Mouse (Mus musculus) ES-Bruce4 (cell line): ENCODE data around the gene Ly86. TPM values are rescaled to one million over a fixed set of nuclear protein-coding genes. Genes with fewer than 3 reads are reported as not detected.

Experiments
- H3K27ac ChIP-seq: 2 replicates; pipeline ENCODE4 v1.5.1; 2012; ENCODE audit warnings: low read length, inconsistent platforms; ENCODE audit not compliant: insufficient read depth
- H3K27me3 ChIP-seq: 2 replicates; pipeline ENCODE4 v1.6.1; 2012; ENCODE audit warnings: mild to moderate bottlenecking, low read length, inconsistent platforms; ENCODE audit not compliant: control insufficient read depth, poor library complexity, insufficient read depth, severe bottlenecking
- H3K36me3 ChIP-seq: 2 replicates; pipeline ENCODE4 v1.6.1; 2012; ENCODE audit warnings: inconsistent platforms, mild to moderate bottlenecking, low read length, moderate library complexity; ENCODE audit not compliant: control insufficient read depth, poor library complexity, insufficient read depth, severe bottlenecking
- H3K4me1 ChIP-seq: one replicate; pipeline ENCODE4 v1.8.1; 2011; ENCODE audit warnings: low read length; ENCODE audit not compliant: control insufficient read depth, insufficient read depth
- H3K4me3 ChIP-seq: 2 replicates; pipeline ENCODE4 v1.5.1; 2011; ENCODE audit warnings: low read depth, mild to moderate bottlenecking, low read length
- H3K9ac ChIP-seq: 2 replicates; pipeline ENCODE4 v1.6.1; 2012; ENCODE audit warnings: low read depth, mild to moderate bottlenecking, inconsistent platforms; ENCODE audit not compliant: poor library complexity, severe bottlenecking
- H3K9me3 ChIP-seq: replicated peaks from 2 replicates; pipeline ENCODE4 v1.6.1; 2012; ENCODE audit warnings: mild to moderate bottlenecking, low read length, inconsistent platforms; ENCODE audit not compliant: control insufficient read depth, poor library complexity, insufficient read depth, severe bottlenecking
- CTCF ChIP-seq: IDR thresholded peaks from one replicate; pipeline ENCODE4 v1.8.1; 2011; ENCODE audit warnings: low read depth, low read length
- EP300 ChIP-seq: IDR thresholded peaks from 2 replicates; pipeline ENCODE4 v1.6.1; 2011; ENCODE audit warnings: low read depth, low read length; ENCODE audit not compliant: insufficient read depth
- POLR2A ChIP-seq: IDR thresholded peaks from one replicate; pipeline ENCODE4 v1.8.1; 2011; ENCODE audit warnings: low read length; ENCODE audit not compliant: insufficient read depth
- polyA plus RNA-seq: library from polyadenylated mRNA; stranded (reverse); fragments of >200 nt; gene quantifications from 2 replicates; pipeline ENCODE4 v1.2.4, GENCODE M21; 2011; ENCODE audit warnings: low read depth; ENCODE audit not compliant: missing spikeins, insufficient read depth, insufficient read length

Gene Ly86
- polyA plus RNA-seq, 1 experiment: not detected

DNA sequence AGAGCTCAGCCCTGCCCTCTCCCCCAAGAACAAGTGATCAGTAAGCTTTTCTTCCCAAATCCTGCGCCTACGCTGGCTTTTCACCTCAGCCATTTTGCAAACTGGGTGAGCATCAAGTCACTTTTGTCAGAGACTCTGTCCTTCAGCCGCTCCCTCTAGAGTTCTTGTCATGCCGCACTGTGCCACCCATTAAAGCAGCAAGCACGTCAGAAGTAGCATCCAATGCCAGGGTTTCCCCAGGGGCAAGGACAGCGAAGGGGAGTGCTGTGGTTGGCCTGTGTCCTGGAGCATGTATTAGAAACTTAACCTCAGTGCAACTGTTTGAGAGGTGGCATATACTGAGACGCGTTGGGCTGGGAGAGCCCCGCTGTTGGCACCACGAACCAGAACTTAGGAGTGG lies 815 bp downstream of the Ly86 start:
- TF ChIP-seq CTCF (no peak), EP300 (no peak), POLR2A (no peak)
- H3K9ac ChIP-seq: no peak overlapping the region
- no peaks in the 10 kb centered on the region for H3K27me3 ChIP-seq
- H3K36me3 ChIP-seq: no peaks in the 10 kb centered on the region
- H3K9me3 ChIP-seq: no peaks in the 10 kb centered on the region
- H3K4me1 ChIP-seq: no peaks in the 10 kb centered on the region
- H3K27ac ChIP-seq: no peak overlapping the region
- no peak overlapping the region for H3K4me3 ChIP-seq

DNA sequence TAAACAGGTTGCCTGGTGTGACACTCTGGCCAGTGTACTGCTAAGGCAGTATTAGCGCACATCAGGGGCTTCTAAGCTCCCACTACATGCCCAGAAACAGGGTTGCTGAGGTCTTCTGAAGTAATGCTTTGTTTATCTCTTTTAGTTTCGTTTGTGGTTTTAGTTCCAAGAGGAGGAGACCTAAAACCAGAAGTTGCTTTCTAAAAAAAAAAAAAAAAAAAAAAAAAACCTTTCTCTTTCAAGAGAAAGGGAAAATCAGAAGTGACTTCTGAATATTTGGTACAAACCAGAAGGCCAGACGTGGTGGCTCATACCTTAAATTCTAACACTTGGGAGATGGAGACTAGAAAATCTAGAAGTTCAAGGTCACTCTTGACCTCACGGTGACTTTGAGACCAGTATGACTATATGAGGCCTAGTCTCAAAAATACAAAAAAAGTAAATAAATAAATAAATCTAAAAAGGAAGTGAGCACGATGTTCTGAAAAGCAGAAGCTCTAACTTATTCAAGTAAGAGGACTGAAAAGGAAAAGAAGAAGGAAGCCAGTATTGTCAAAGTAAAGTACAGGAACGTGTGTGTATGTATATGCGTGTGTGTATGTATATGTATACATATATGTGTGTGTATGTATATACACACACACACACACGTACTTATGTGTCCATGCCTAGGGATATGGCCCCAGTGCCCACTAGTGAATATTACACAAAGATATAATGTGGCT lies 3.0 kb downstream of the Ly86 start:
- TF ChIP-seq EP300: no peak
- no peak for TF ChIP-seq CTCF
- TF ChIP-seq POLR2A: no peak
- H3K4me3 ChIP-seq: no peak overlapping the region

DNA sequence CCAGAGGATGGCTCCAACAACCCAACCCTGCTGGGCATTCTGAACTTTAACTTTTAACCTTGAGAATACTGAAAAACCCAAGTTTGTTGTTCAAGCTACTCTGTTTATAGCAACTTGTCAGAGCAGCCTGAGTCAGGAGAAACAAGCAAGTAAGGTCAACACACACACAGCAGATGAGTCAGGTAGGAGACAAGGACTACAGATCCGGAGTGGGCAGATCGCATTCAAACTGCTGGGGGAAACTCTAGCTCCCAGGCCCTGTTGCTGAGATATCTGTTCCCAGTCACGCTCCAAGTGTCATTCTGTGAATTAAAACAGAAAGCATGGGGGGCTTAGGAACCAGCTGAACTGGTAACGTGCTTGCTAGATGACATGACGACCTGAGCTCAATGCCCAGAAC lies 4.0 kb downstream of the Ly86 start:
- no peak overlapping the region for H3K4me3 ChIP-seq
- no peaks in the 10 kb centered on the region for H3K27me3 ChIP-seq
- TF ChIP-seq CTCF: no peak
- no peak for TF ChIP-seq POLR2A
- TF ChIP-seq EP300: no peak
- H3K9ac ChIP-seq: no peak overlapping the region
- H3K4me1 ChIP-seq: no peaks in the 10 kb centered on the region
- no peak overlapping the region for H3K27ac ChIP-seq
- peaks cover 4% of the 10 kb centered on the region; the same call in 1 of the 2 replicates for H3K9me3 ChIP-seq
- no peaks in the 10 kb centered on the region for H3K36me3 ChIP-seq

More for the DNA sequence above, 3.0 kb downstream of the Ly86 start:
- no peak overlapping the region for H3K9ac ChIP-seq
- no peaks in the 10 kb centered on the region for H3K27me3 ChIP-seq
- no peaks in the 10 kb centered on the region for H3K36me3 ChIP-seq
- peaks cover 4% of the 10 kb centered on the region; the same call in 1 of the 2 replicates for H3K9me3 ChIP-seq
- no peaks in the 10 kb centered on the region for H3K4me1 ChIP-seq
- H3K27ac ChIP-seq: no peak overlapping the region

DNA sequence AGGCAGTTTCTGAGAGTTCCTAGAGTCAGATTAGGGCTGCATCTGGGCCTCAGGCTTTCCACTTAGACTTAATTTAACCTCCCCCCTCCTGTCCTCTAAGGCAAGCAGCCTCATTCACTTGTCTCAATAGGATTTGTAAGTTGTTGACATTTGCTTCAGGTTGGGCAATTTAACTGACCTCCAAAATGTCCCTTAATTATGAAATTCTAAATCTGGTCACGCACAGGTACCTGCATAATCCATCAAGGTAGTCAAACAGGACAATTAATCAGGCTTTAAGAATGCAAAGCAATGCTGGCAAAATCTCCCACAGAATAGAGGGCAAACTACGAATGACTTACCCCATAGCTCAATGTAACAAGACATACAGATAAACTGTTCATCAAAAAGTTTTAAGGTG lies 8.0 kb downstream of the Ly86 start:
- Histone ChIP-seq H3K4me1 (peaks cover 1% of the 10 kb centered on the region), H3K36me3 (no peaks in the 10 kb centered on the region), H3K9me3 (peaks cover 4% of the 10 kb centered on the region; the same call in 1 of the 2 replicates), H3K4me3 (no peak overlapping the region), H3K9ac (no peak overlapping the region), H3K27me3 (no peaks in the 10 kb centered on the region), H3K27ac (no peak overlapping the region)
- TF ChIP-seq EP300: no peak
- no peak for TF ChIP-seq CTCF
- no peak for TF ChIP-seq POLR2A

DNA sequence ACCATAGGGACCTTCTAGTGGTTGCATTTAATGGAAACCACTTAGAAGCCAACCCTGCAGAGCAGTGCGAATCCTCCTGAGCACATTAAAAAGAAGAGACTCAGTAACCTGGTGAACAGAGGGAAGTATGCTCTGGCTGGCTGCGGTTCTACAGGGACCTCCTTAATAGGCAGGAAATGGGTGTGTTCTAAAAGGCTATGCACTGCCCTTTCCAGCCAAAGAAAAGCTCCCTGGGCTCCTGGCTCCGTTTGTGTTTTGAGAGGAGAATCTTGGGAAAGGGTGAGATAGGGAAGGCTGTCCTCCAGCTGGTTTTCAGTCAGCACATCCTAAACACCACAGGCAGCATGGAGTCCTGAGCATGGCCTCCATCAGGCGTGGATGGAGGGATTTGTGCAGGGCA lies 8.9 kb downstream of the Ly86 start:
- TF ChIP-seq EP300 (no peak), POLR2A (no peak), CTCF (no peak)
- Histone ChIP-seq H3K27ac (no peak overlapping the region), H3K36me3 (no peaks in the 10 kb centered on the region), H3K4me3 (no peak overlapping the region), H3K9ac (no peak overlapping the region), H3K4me1 (peaks cover 1% of the 10 kb centered on the region), H3K9me3 (peaks cover 4% of the 10 kb centered on the region; the same call in 1 of the 2 replicates), H3K27me3 (no peaks in the 10 kb centered on the region)

DNA sequence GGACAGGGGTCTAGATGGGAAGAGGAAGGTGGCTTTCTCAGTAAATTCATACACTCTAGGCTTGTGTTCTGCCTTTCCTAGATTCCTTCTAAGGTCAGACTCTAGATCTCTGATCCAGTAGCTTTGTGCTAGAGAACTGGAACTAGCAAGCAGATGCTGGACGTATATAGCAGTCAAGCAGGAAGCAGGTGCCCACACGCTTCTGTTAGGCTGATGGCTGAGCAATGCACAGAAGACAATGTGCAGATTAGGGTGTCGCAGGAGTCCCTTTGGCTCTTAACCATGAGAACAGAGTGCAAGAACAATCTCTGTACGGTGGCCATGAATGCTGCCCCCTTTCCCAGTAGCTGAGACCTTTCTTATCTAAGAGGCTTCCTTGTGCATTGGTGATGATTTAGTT lies 9.4 kb downstream of the Ly86 start:
- H3K4me3 ChIP-seq: no peak overlapping the region
- no peak for TF ChIP-seq CTCF
- TF ChIP-seq POLR2A: no peak
- no peak for TF ChIP-seq EP300
- H3K9me3 ChIP-seq: peaks cover 4% of the 10 kb centered on the region; the same call in 1 of the 2 replicates
- H3K27ac ChIP-seq: no peak overlapping the region
- no peaks in the 10 kb centered on the region for H3K36me3 ChIP-seq
- H3K27me3 ChIP-seq: no peaks in the 10 kb centered on the region
- H3K9ac ChIP-seq: no peak overlapping the region
- peaks cover 1% of the 10 kb centered on the region for H3K4me1 ChIP-seq
